Mouse (Mus musculus): ENCODE measurements around the gene Ralgps1. TPM values are rescaled to one million over a fixed set of nuclear protein-coding genes. Genes with fewer than 3 reads are reported as not detected.

The Ralgps1 gene
- polyA plus RNA-seq, 1 experiment from 2014 or later = 4.2 TPM

DNA sequence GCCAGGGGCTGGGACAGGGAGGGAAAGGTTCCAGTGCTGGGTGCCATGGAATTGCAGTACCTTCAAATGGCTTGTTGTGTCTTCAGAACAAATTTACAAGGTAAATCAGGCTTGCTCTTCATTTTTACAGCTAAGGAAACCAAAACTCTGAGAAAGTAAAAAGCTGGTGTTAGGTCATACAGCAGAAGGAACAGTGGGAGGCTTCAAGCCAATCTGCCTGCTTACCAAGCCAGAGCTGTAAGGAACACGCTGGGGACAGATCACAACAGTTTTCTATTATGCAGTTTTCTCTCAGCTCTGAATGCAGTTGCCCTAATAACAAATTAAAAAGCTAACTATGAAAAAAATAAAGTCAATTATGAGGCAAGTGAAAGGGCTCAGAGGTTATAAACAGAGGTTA is 2.8 kb downstream of the Ralgps1 start:
- DNase-seq (ENCODE audit: low spot score) (no peak), ATAC-seq (ENCODE audit: low read depth) (no peak)
- H3K4me1 ChIP-seq (ENCODE audit: control insufficient read depth, insufficient read depth, low read length) = no peaks in the 10 kb centered on the region
- H3K27ac ChIP-seq (replicated peaks; ENCODE audit: low read depth, low read length) = no peak overlapping the region
- H3K36me3 ChIP-seq (ENCODE audit: control insufficient read depth, insufficient read depth, low read length) = no peaks in the 10 kb centered on the region
- no peak overlapping the region for H3K4me2 ChIP-seq (ENCODE audit: low read depth, low read length)
- H3K9me3 ChIP-seq (ENCODE audit: control insufficient read depth, low read length) = no peaks in the 10 kb centered on the region
- no peak overlapping the region for H3K9ac ChIP-seq (ENCODE audit: low read depth, low read length)
- no peaks in the 10 kb centered on the region for H3K27me3 ChIP-seq (replicated peaks; ENCODE audit: control insufficient read depth, insufficient read depth, low read length)
- no peak overlapping the region for H3K4me3 ChIP-seq (ENCODE audit: low read depth, low read length)
- WGBS = 73% methylated on average over 1 of the region's 1 CpGs

- WGBS = 73% methylated on average over 9 of the region's 9 CpGs
- H3K9me3 ChIP-seq (ENCODE audit: control insufficient read depth, low read length) = no peaks in the 10 kb centered on the region
- no peak overlapping the region for H3K4me3 ChIP-seq (ENCODE audit: low read depth, low read length)
- ATAC-seq (ENCODE audit: low read depth) (peak; percentile 7; the same call in 1 of the 2 replicates), DNase-seq (ENCODE audit: low spot score) (peak; percentile 47)
- no peak overlapping the region; the same call in 1 of the 2 replicates for H3K27ac ChIP-seq (replicated peaks; ENCODE audit: low read depth, low read length)
- H3K27me3 ChIP-seq (replicated peaks; ENCODE audit: control insufficient read depth, insufficient read depth, low read length) = no peaks in the 10 kb centered on the region
- no peaks in the 10 kb centered on the region for H3K36me3 ChIP-seq (ENCODE audit: control insufficient read depth, insufficient read depth, low read length)
- no peaks in the 10 kb centered on the region for H3K4me1 ChIP-seq (ENCODE audit: control insufficient read depth, insufficient read depth, low read length)
- H3K4me2 ChIP-seq (ENCODE audit: low read depth, low read length) = no peak overlapping the region
- no peak overlapping the region for H3K9ac ChIP-seq (ENCODE audit: low read depth, low read length)
These were observed 5.4 kb downstream of the Ralgps1 start for GRCm38 (mm10) chr2:33365703-33366471.

GRCm38 (mm10) chr2:33364656-33365055 is 6.6 kb downstream of the Ralgps1 start:
- Histone ChIP-seq H3K9me3 (ENCODE audit: control insufficient read depth, low read length) (no peaks in the 10 kb centered on the region), H3K27me3 (replicated peaks; ENCODE audit: control insufficient read depth, insufficient read depth, low read length) (no peaks in the 10 kb centered on the region), H3K4me2 (ENCODE audit: low read depth, low read length) (no peak overlapping the region), H3K9ac (ENCODE audit: low read depth, low read length) (no peak overlapping the region), H3K4me3 (ENCODE audit: low read depth, low read length) (no peak overlapping the region), H3K27ac (replicated peaks; ENCODE audit: low read depth, low read length) (no peak overlapping the region), H3K36me3 (ENCODE audit: control insufficient read depth, insufficient read depth, low read length) (no peaks in the 10 kb centered on the region), H3K4me1 (ENCODE audit: control insufficient read depth, insufficient read depth, low read length) (no peaks in the 10 kb centered on the region)
- ATAC-seq (ENCODE audit: low read depth) (no peak), DNase-seq (ENCODE audit: low spot score) (no peak)
- 93% methylated on average over 4 of the region's 4 CpGs for WGBS

GRCm38 (mm10) chr2:33363890-33364289 is 7.4 kb downstream of the Ralgps1 start:
- ATAC-seq (ENCODE audit: low read depth) = no peak
- no peak overlapping the region for H3K4me3 ChIP-seq (ENCODE audit: low read depth, low read length)
- no peak overlapping the region for H3K27ac ChIP-seq (replicated peaks; ENCODE audit: low read depth, low read length)
- no peaks in the 10 kb centered on the region for H3K4me1 ChIP-seq (ENCODE audit: control insufficient read depth, insufficient read depth, low read length)
- no peak overlapping the region for H3K9ac ChIP-seq (ENCODE audit: low read depth, low read length)
- H3K36me3 ChIP-seq (ENCODE audit: control insufficient read depth, insufficient read depth, low read length) = no peaks in the 10 kb centered on the region
- no peaks in the 10 kb centered on the region for H3K27me3 ChIP-seq (replicated peaks; ENCODE audit: control insufficient read depth, insufficient read depth, low read length)
- DNase-seq (ENCODE audit: low spot score) = no peak
- no peaks in the 10 kb centered on the region for H3K9me3 ChIP-seq (ENCODE audit: control insufficient read depth, low read length)
- H3K4me2 ChIP-seq (ENCODE audit: low read depth, low read length) = no peak overlapping the region
- 79% methylated on average over 4 of the region's 4 CpGs for WGBS

- Histone ChIP-seq H3K9ac (ENCODE audit: low read depth, low read length) (no peak overlapping the region), H3K4me2 (ENCODE audit: low read depth, low read length) (no peak overlapping the region), H3K4me1 (ENCODE audit: control insufficient read depth, insufficient read depth, low read length) (no peaks in the 10 kb centered on the region), H3K9me3 (ENCODE audit: control insufficient read depth, low read length) (no peaks in the 10 kb centered on the region), H3K27ac (replicated peaks; ENCODE audit: low read depth, low read length) (no peak overlapping the region), H3K4me3 (ENCODE audit: low read depth, low read length) (no peak overlapping the region), H3K36me3 (ENCODE audit: control insufficient read depth, insufficient read depth, low read length) (no peaks in the 10 kb centered on the region), H3K27me3 (replicated peaks; ENCODE audit: control insufficient read depth, insufficient read depth, low read length) (no peaks in the 10 kb centered on the region)
- ATAC-seq (ENCODE audit: low read depth) (no peak), DNase-seq (ENCODE audit: low spot score) (no peak)
- WGBS = 76% methylated on average over 9 of the region's 9 CpGs
These were observed 10.1 kb downstream of the Ralgps1 start for GRCm38 (mm10) chr2:33361139-33361716.

GRCm38 (mm10) chr2:33360564-33360963 is 10.7 kb downstream of the Ralgps1 start:
- Histone ChIP-seq H3K9me3 (ENCODE audit: control insufficient read depth, low read length) (no peaks in the 10 kb centered on the region), H3K27ac (replicated peaks; ENCODE audit: low read depth, low read length) (no peak overlapping the region), H3K4me3 (ENCODE audit: low read depth, low read length) (no peak overlapping the region), H3K4me1 (ENCODE audit: control insufficient read depth, insufficient read depth, low read length) (no peaks in the 10 kb centered on the region; the same call in 1 of the 2 replicates), H3K27me3 (replicated peaks; ENCODE audit: control insufficient read depth, insufficient read depth, low read length) (no peaks in the 10 kb centered on the region), H3K9ac (ENCODE audit: low read depth, low read length) (no peak overlapping the region), H3K4me2 (ENCODE audit: low read depth, low read length) (no peak overlapping the region), H3K36me3 (ENCODE audit: control insufficient read depth, insufficient read depth, low read length) (no peaks in the 10 kb centered on the region)
- no peak for ATAC-seq (ENCODE audit: low read depth)
- 54% methylated on average over 3 of the region's 3 CpGs for WGBS
- no peak for DNase-seq (ENCODE audit: low spot score)

GRCm38 (mm10) chr2:33359184-33359583 is 12.1 kb downstream of the Ralgps1 start:
- Histone ChIP-seq H3K9me3 (ENCODE audit: control insufficient read depth, low read length) (no peaks in the 10 kb centered on the region), H3K4me1 (ENCODE audit: control insufficient read depth, insufficient read depth, low read length) (no peaks in the 10 kb centered on the region; the same call in 1 of the 2 replicates), H3K4me3 (ENCODE audit: low read depth, low read length) (no peak overlapping the region), H3K4me2 (ENCODE audit: low read depth, low read length) (no peak overlapping the region), H3K27me3 (replicated peaks; ENCODE audit: control insufficient read depth, insufficient read depth, low read length) (no peaks in the 10 kb centered on the region), H3K27ac (replicated peaks; ENCODE audit: low read depth, low read length) (no peak overlapping the region), H3K9ac (ENCODE audit: low read depth, low read length) (no peak overlapping the region), H3K36me3 (ENCODE audit: control insufficient read depth, insufficient read depth, low read length) (no peaks in the 10 kb centered on the region)
- DNase-seq (ENCODE audit: low spot score) (no peak), ATAC-seq (ENCODE audit: low read depth) (no peak)
- 77% methylated on average over 8 of the region's 8 CpGs for WGBS

- Histone ChIP-seq H3K9me3 (ENCODE audit: control insufficient read depth, low read length) (no peaks in the 10 kb centered on the region), H3K4me3 (ENCODE audit: low read depth, low read length) (no peak overlapping the region), H3K27ac (replicated peaks; ENCODE audit: low read depth, low read length) (no peak overlapping the region), H3K4me1 (ENCODE audit: control insufficient read depth, insufficient read depth, low read length) (no peaks in the 10 kb centered on the region; the same call in 1 of the 2 replicates), H3K27me3 (replicated peaks; ENCODE audit: control insufficient read depth, insufficient read depth, low read length) (no peaks in the 10 kb centered on the region), H3K36me3 (ENCODE audit: control insufficient read depth, insufficient read depth, low read length) (no peaks in the 10 kb centered on the region), H3K4me2 (ENCODE audit: low read depth, low read length) (no peak overlapping the region), H3K9ac (ENCODE audit: low read depth, low read length) (no peak overlapping the region)
- no peak for ATAC-seq (ENCODE audit: low read depth)
- DNase-seq (ENCODE audit: low spot score) = no peak
- 79% methylated on average over 7 of the region's 7 CpGs for WGBS
These were observed 13.9 kb downstream of the Ralgps1 start for GRCm38 (mm10) chr2:33357250-33357838.

Data from embryonic facial prominence, embryonic 14.5 days (tissue).